Mouse (Mus musculus): ENCODE results near the gene Fam126b. TPM values are rescaled to one million over a fixed set of nuclear protein-coding genes. Genes with fewer than 3 reads are reported as not detected.

Fam126b gene
- polyA plus RNA-seq, 1 experiment from 2014 or later = 17.9 TPM

DNA sequence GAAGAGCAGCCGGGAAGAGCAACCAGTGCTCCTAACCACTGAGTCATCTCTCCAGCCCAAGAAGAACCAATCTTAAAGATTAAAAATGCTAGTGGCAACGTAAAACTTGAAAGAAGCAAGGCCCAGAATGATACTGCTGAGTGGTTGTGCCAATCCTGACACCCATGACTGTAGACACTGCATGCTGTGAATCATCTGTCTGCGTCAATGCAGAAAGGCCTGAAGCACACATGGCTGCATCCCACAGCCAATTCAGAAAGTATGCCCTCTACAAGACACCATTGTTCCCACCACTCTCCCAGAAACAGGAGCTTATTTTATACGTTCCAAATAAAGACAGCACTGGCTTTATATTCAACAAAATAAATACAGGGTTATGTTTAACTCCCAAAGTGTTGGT, 103.5 kb downstream of the Fam126b start:
- H3K27me3 ChIP-seq (ENCODE audit: control insufficient read depth, insufficient read depth, low read length) = no peaks in the 10 kb centered on the region
- 94% methylated on average over 4 of the region's 4 CpGs for WGBS
- no peak for DNase-seq
- H3K4me3 ChIP-seq (replicated peaks; ENCODE audit: low read depth, low read length) = no peak overlapping the region
- no peak overlapping the region for H3K27ac ChIP-seq (replicated peaks; ENCODE audit: low read depth, low read length)
- no peak overlapping the region for H3K9ac ChIP-seq (replicated peaks; ENCODE audit: low read length)
- ATAC-seq (ENCODE audit: low FRiP score, low TSS enrichment) = no peak
- no peaks in the 10 kb centered on the region for H3K4me1 ChIP-seq (ENCODE audit: control insufficient read depth, insufficient read depth, low read length)
- no peaks in the 10 kb centered on the region for H3K9me3 ChIP-seq (ENCODE audit: control insufficient read depth, low read length)
- no peak overlapping the region for H3K4me2 ChIP-seq (ENCODE audit: low read length)
- peaks cover 78% of the 10 kb centered on the region for H3K36me3 ChIP-seq (ENCODE audit: control insufficient read depth, insufficient read depth, low read length)

DNA sequence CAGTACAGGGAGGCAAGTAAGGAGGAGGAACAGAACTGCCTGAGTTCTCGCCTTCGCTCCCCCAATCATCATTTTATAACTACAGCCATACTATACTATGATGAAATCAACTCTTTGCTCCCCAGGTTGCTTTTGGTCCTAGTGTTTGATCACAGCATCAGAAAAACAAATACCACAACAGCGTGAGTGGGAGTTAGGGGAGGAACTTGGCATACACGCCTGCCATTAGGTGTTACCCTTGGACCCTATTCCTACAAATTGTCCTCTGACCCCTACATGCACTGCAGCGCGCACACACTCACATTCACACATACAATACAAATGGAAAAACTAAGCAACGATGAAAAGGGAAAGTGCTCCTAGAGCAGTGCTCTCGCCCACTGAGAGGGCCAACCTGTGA, 110.5 kb downstream of the Fam126b start:
- Histone ChIP-seq H3K4me1 (ENCODE audit: control insufficient read depth, insufficient read depth, low read length) (no peaks in the 10 kb centered on the region), H3K9ac (replicated peaks; ENCODE audit: low read length) (no peak overlapping the region), H3K4me2 (ENCODE audit: low read length) (no peak overlapping the region), H3K9me3 (ENCODE audit: control insufficient read depth, low read length) (no peaks in the 10 kb centered on the region), H3K27me3 (ENCODE audit: control insufficient read depth, insufficient read depth, low read length) (no peaks in the 10 kb centered on the region), H3K36me3 (ENCODE audit: control insufficient read depth, insufficient read depth, low read length) (peaks cover 80% of the 10 kb centered on the region), H3K4me3 (replicated peaks; ENCODE audit: low read depth, low read length) (no peak overlapping the region), H3K27ac (replicated peaks; ENCODE audit: low read depth, low read length) (no peak overlapping the region)
- DNase-seq (no peak), ATAC-seq (ENCODE audit: low FRiP score, low TSS enrichment) (no peak)
- whole genome bisulfite sequencing = 96% methylated on average over 8 of the region's 8 CpGs

Other genes with a start within 250 kb of the Fam126b start
- gene Bzw1, start 193.4 kb downstream of the Fam126b start, polyA plus RNA-seq (2014; fragmentation: Nextera tagmentation; extraction: Ambion mirVana) = 340 and 468 TPM in 2 replicates
- gene Clk1, start 162.3 kb downstream of the Fam126b start, polyA plus RNA-seq (2014; fragmentation: Nextera tagmentation; extraction: Ambion mirVana) = 158 and 160 TPM in 2 replicates
- 57.5 and 65.3 TPM in 2 replicates for gene Nif3l1, start 141.2 kb downstream of the Fam126b start, polyA plus RNA-seq (2014; fragmentation: Nextera tagmentation; extraction: Ambion mirVana)
- gene Ppil3, start 140.8 kb downstream of the Fam126b start, polyA plus RNA-seq (2014; fragmentation: Nextera tagmentation; extraction: Ambion mirVana) = 54.3 and 55.0 TPM in 2 replicates
- 17.5 and 26.6 TPM in 2 replicates for gene Orc2, start 81.2 kb downstream of the Fam126b start, polyA plus RNA-seq (2014; fragmentation: Nextera tagmentation; extraction: Ambion mirVana)
- 174 and 210 TPM in 2 replicates for gene Ndufb3, start 61 bp upstream of the Fam126b start, polyA plus RNA-seq (2014; fragmentation: Nextera tagmentation; extraction: Ambion mirVana)
- not detected in 2 replicates for gene Als2cr12, start 109.7 kb upstream of the Fam126b start, polyA plus RNA-seq (2014; fragmentation: Nextera tagmentation; extraction: Ambion mirVana)
- gene Cflar, start 125.2 kb upstream of the Fam126b start, polyA plus RNA-seq (2014; fragmentation: Nextera tagmentation; extraction: Ambion mirVana) = 11.5 and 16.4 TPM in 2 replicates
- gene Casp8, start 209.1 kb upstream of the Fam126b start, polyA plus RNA-seq (2014; fragmentation: Nextera tagmentation; extraction: Ambion mirVana) = 2.5 and 4.6 TPM in 2 replicates

Data from midbrain, embryonic 14.5 days (tissue).